Mouse (Mus musculus) spleen, adult 2 months (tissue): ENCODE data around the gene 4930544D05Rik. TPM values are rescaled to one million over a fixed set of nuclear protein-coding genes. Genes with fewer than 3 reads are reported as not detected.

Experiments used
- DNase-seq, 2 experiments: peaks; one replicate each; pipeline versions ENCODE4 v3.0.0 to v3.0.0-alpha.2; 2012 to 2021; ENCODE audit warnings: low spot score in 2 of 2, low read depth in 1 of 2
- H3K27ac ChIP-seq: fragments of 200-500 bp; 2 replicates; pipeline ENCODE4 v1.5.1; 2012; ENCODE audit warnings: low read length, inconsistent platforms; ENCODE audit not compliant: insufficient read depth
- H3K27me3 ChIP-seq: fragments of 200-500 bp; 2 replicates; pipeline ENCODE4 v1.6.1; 2012; ENCODE audit warnings: mild to moderate bottlenecking, moderate library complexity, low read length, inconsistent platforms; ENCODE audit not compliant: control insufficient read depth, insufficient read depth
- H3K36me3 ChIP-seq: fragments of 200-500 bp; 2 replicates; pipeline ENCODE4 v1.6.1; 2012; ENCODE audit warnings: mild to moderate bottlenecking, low read length, inconsistent platforms; ENCODE audit not compliant: control insufficient read depth, insufficient read depth
- H3K4me1 ChIP-seq: fragments of 200-500 bp; 2 replicates; pipeline ENCODE4 v1.6.1; 2011; ENCODE audit warnings: inconsistent platforms; ENCODE audit not compliant: control insufficient read depth, insufficient read depth, insufficient read length
- H3K4me3 ChIP-seq: fragments of 200-500 bp; 2 replicates; pipeline ENCODE4 v1.5.1; 2011; ENCODE audit warnings: mild to moderate bottlenecking, inconsistent platforms; ENCODE audit not compliant: insufficient read depth, insufficient read length; ENCODE audit errors: extremely low read depth
- CTCF ChIP-seq: fragments of 200-500 bp; IDR thresholded peaks from 2 replicates; pipeline ENCODE4 v1.5.1; 2011; ENCODE audit warnings: mild to moderate bottlenecking, inconsistent platforms; ENCODE audit not compliant: insufficient read depth, insufficient read length, insufficient replicate concordance; ENCODE audit errors: extremely low read depth
- POLR2A ChIP-seq: fragments of 200-500 bp; IDR thresholded peaks from 2 replicates; pipeline ENCODE4 v1.6.1; 2011; ENCODE audit warnings: low read depth, low read length, inconsistent platforms
- WGBS: fragments of 180-500 bp; shearing (Covaris S2); methylation state at CpG from one replicate; pipeline ENCODE4 v1.1.7; 2018; 5-methylcytosine and 5-hydroxymethylcytosine counted together
- polyA plus RNA-seq: library from polyadenylated mRNA; depleted of rRNA; stranded (reverse); fragments of >200 nt; gene quantifications from 2 replicates; pipeline ENCODE4 v1.2.3, GENCODE M21; 2012

4930544D05Rik gene
- polyA plus RNA-seq, 1 experiment = not detected

- H3K36me3 ChIP-seq = peaks cover 39% of the 10 kb centered on the region
- peak within 1 kb of the TSS; percentile 100 for H3K27ac ChIP-seq
- DNase-seq = peak; percentile 78 to 81
- peak within 1 kb of the TSS; percentile 99 for H3K4me3 ChIP-seq
- no peaks in the 10 kb centered on the region for H3K27me3 ChIP-seq
- peaks cover 34% of the 10 kb centered on the region; the same call in 1 of the 2 replicates for H3K4me1 ChIP-seq
- WGBS = under 1% methylated on average over 48 of the region's 61 CpGs
- peak; percentile 98 for TF ChIP-seq POLR2A
- no peak for TF ChIP-seq CTCF
These were observed 38.7 kb downstream of the 4930544D05Rik start, which contains the start of gene Pfn1 for GRCm38 (mm10) chr11:70654198-70654922. Gene Pfn1 (minus strand): TSS chr11:70654644.

GRCm38 (mm10) chr11:70654923-70655570 is 39.4 kb downstream of the 4930544D05Rik start:
- no peaks in the 10 kb centered on the region for H3K27me3 ChIP-seq
- WGBS = under 1% methylated on average over 48 of the region's 48 CpGs
- peaks cover 28% of the 10 kb centered on the region; the same call in 1 of the 2 replicates for H3K4me1 ChIP-seq
- DNase-seq = peak; percentile 76
- peak overlapping the region; percentile 97 for H3K27ac ChIP-seq
- H3K36me3 ChIP-seq = peaks cover 32% of the 10 kb centered on the region
- no peak for TF ChIP-seq CTCF
- TF ChIP-seq POLR2A = peak; percentile 91
- peak overlapping the region; percentile 74 for H3K4me3 ChIP-seq

GRCm38 (mm10) chr11:70655571-70656455 is 40.2 kb downstream of the 4930544D05Rik start:
- TF ChIP-seq POLR2A (no peak), CTCF (no peak)
- peaks cover 25% of the 10 kb centered on the region; the same call in 1 of the 2 replicates for H3K4me1 ChIP-seq
- WGBS = 4% methylated on average over 60 of the region's 61 CpGs
- DNase-seq = peak in 1 of 2 experiments; percentile 49
- H3K27me3 ChIP-seq = no peaks in the 10 kb centered on the region
- peak overlapping the region; percentile 97 for H3K27ac ChIP-seq
- peaks cover 28% of the 10 kb centered on the region for H3K36me3 ChIP-seq
- H3K4me3 ChIP-seq = peak overlapping the region; percentile 74

- WGBS = 54% methylated on average over 16 of the region's 16 CpGs
- Histone ChIP-seq H3K27ac (peak overlapping the region; percentile 97), H3K36me3 (peaks cover 22% of the 10 kb centered on the region), H3K4me3 (peak overlapping the region; percentile 74; the same call in 1 of the 2 replicates), H3K27me3 (no peaks in the 10 kb centered on the region), H3K4me1 (peaks cover 22% of the 10 kb centered on the region; the same call in 1 of the 2 replicates)
- no peak for DNase-seq
- no peak for TF ChIP-seq POLR2A
- no peak for TF ChIP-seq CTCF
These were observed 40.8 kb downstream of the 4930544D05Rik start for GRCm38 (mm10) chr11:70656456-70656927.

- TF ChIP-seq POLR2A (no peak), CTCF (no peak)
- peaks cover 22% of the 10 kb centered on the region; the same call in 1 of the 2 replicates for H3K4me1 ChIP-seq
- peak within 1 kb of the TSS; percentile 97 for H3K27ac ChIP-seq
- peaks cover 18% of the 10 kb centered on the region for H3K36me3 ChIP-seq
- H3K27me3 ChIP-seq = no peaks in the 10 kb centered on the region
- 49% methylated on average over 3 of the region's 3 CpGs for WGBS
- H3K4me3 ChIP-seq = peak within 1 kb of the TSS; percentile 74
- DNase-seq = no peak
These were observed 41.3 kb downstream of the 4930544D05Rik start, which contains the start of gene Eno3 for GRCm38 (mm10) chr11:70656964-70657363. Gene Eno3 (plus strand): TSS chr11:70657202.

GRCm38 (mm10) chr11:70657573-70657972 is 41.9 kb downstream of the 4930544D05Rik start:
- no peak for TF ChIP-seq CTCF
- TF ChIP-seq POLR2A = no peak
- WGBS = 48% methylated on average over 6 of the region's 6 CpGs

More at GRCm38 (mm10) chr11:70657573-70657972, 41.9 kb downstream of the 4930544D05Rik start:
- Histone ChIP-seq H3K27me3 (no peaks in the 10 kb centered on the region), H3K4me3 (no peak overlapping the region), H3K4me1 (peaks cover 22% of the 10 kb centered on the region; the same call in 1 of the 2 replicates), H3K27ac (no peak overlapping the region), H3K36me3 (peaks cover 14% of the 10 kb centered on the region)
- DNase-seq = no peak
